ENCODE assay signal across 8 mouse cellular contexts in genomic region chr7:29767058-29767686, GRCm38 (mm10). TPM values are rescaled to one million over a fixed set of nuclear protein-coding genes. Genes with fewer than 3 reads are reported as not detected.
A peak's percentile ranks its signal among the peaks of the same experiment; 100 is the strongest.
DNase-seq lines count a peak whose midpoint lies in the region; ATAC-seq and TF ChIP-seq lines count a peak whose summit lies in the region.

No protein-coding gene starts in this region.

- H3K27ac ChIP-seq in heart, embryonic 10.5 days: peak overlapping the region; percentile 85
- peak overlapping the region; percentile 80 for H3K27ac ChIP-seq in kidney, embryonic 15.5 days

- peaks cover 29% of the 10 kb centered on the region for H3K79me2 ChIP-seq in C2C12 (ENCODE audit: control insufficient read depth, insufficient read depth)
- H3K79me2 ChIP-seq in myocyte (ENCODE audit: control insufficient read depth, insufficient read depth): peaks cover 26% of the 10 kb centered on the region

- H3K36me3 ChIP-seq in C2C12 (ENCODE audit: control insufficient read depth, insufficient read depth): peaks cover 12% of the 10 kb centered on the region
- peaks cover 14% of the 10 kb centered on the region; the same call in 1 of the 2 replicates for H3K36me3 ChIP-seq in heart, embryonic 10.5 days
- H3K36me3 ChIP-seq in kidney, embryonic 15.5 days: peaks cover 14% of the 10 kb centered on the region
- H3K36me3 ChIP-seq in myocyte (ENCODE audit: control insufficient read depth, insufficient read depth): peaks cover 6% of the 10 kb centered on the region
- H3K36me3 ChIP-seq in splenic B cell, adult 2 months (ENCODE audit: control insufficient read depth, insufficient read depth, low read length, poor library complexity, severe bottlenecking): peaks cover 13% of the 10 kb centered on the region; the same call in 1 of the 2 replicates

- H3K4me3 ChIP-seq in C2C12 (ENCODE audit: insufficient read depth, poor library complexity, severe bottlenecking) (peak overlapping the region; percentile 32), myocyte (peak overlapping the region; percentile 82)
- H3K4me3 ChIP-seq in heart, embryonic 10.5 days: peak overlapping the region; percentile 73
- H3K4me3 ChIP-seq in kidney, embryonic 15.5 days (replicated peaks): peak overlapping the region; percentile 87

- H3K9ac ChIP-seq in kidney, embryonic 15.5 days: peak overlapping the region; percentile 56

- no peak for TF ChIP-seq POLR2A in myocyte (IDR thresholded peaks at IDR 0.05; ENCODE audit: insufficient read length, low read depth)

- no peak for TF ChIP-seq CTCF in C2C12 (IDR thresholded peaks at IDR 0.05; ENCODE audit: control insufficient read depth, insufficient read depth, insufficient read length)

- H3K4me2 ChIP-seq in kidney, embryonic 15.5 days: peak overlapping the region; percentile 66
- peak overlapping the region; percentile 99 for H3K4me2 ChIP-seq in myocyte (ENCODE audit: low read depth)

- H3K27me3 ChIP-seq in C2C12 (ENCODE audit: control insufficient read depth, insufficient read depth, insufficient read length) (no peaks in the 10 kb centered on the region), myocyte (ENCODE audit: control insufficient read depth, insufficient read depth, insufficient read length) (no peaks in the 10 kb centered on the region)
- H3K27me3 ChIP-seq in heart, embryonic 10.5 days (ENCODE audit: insufficient read depth, poor library complexity, severe bottlenecking): no peaks in the 10 kb centered on the region
- H3K27me3 ChIP-seq in kidney, embryonic 15.5 days: no peaks in the 10 kb centered on the region
- no peaks in the 10 kb centered on the region for H3K27me3 ChIP-seq in splenic B cell, adult 2 months (ENCODE audit: control insufficient read depth, insufficient read depth, low read length, poor library complexity, severe bottlenecking)

- peaks cover 25% of the 10 kb centered on the region for H3K79me3 ChIP-seq in C2C12 (ENCODE audit: low read depth)

- H3K9me3 ChIP-seq in heart, embryonic 10.5 days: no peaks in the 10 kb centered on the region
- no peaks in the 10 kb centered on the region for H3K9me3 ChIP-seq in kidney, embryonic 15.5 days (replicated peaks)

- 1% methylated on average over 15 of the region's 15 CpGs for WGBS in heart, embryonic 10.5 days
- WGBS in kidney, embryonic 15.5 days: 2% methylated on average over 15 of the region's 15 CpGs

- peak; percentile 97 for DNase-seq in brain, adult 2 months (ENCODE audit: low read depth, low spot score)
- peak; percentile 92 for DNase-seq in heart, embryonic 10.5 days (ENCODE audit: low spot score)
- peak; percentile 77 for DNase-seq in liver
- peak; percentile 81 for DNase-seq in splenic B cell, adult 2 months (ENCODE audit: low read depth, low spot score)

- peaks cover 4% of the 10 kb centered on the region; the same call in 1 of the 2 replicates for H3K4me1 ChIP-seq in heart, embryonic 10.5 days
- peaks cover 19% of the 10 kb centered on the region for H3K4me1 ChIP-seq in kidney, embryonic 15.5 days

- peak; percentile 75 for ATAC-seq in erythroblast, adult 5-6 weeks (replicated peaks; ENCODE audit: low FRiP score, poor library complexity, severe bottlenecking)
- ATAC-seq in kidney, embryonic 15.5 days (replicated peaks; ENCODE audit: low FRiP score): peak; percentile 55

- H3ac ChIP-seq in C2C12 (ENCODE audit: control insufficient read depth, insufficient read length, low read depth) (peak overlapping the region; percentile 57), myocyte (ENCODE audit: control insufficient read depth, insufficient read length) (no peak overlapping the region)

TF ChIP-seq in C2C12, 6 proteins besides CTCF, POLR2A, EP300 and RAD21:
- TF ChIP-seq FOSL1 (IDR thresholded peaks at IDR 0.05; ENCODE audit: insufficient read depth, low read length, poor library complexity, severe bottlenecking) (no peak), MYOD1 (IDR thresholded peaks at IDR 0.05; ENCODE audit: control insufficient read depth, insufficient read length, low read depth) (no peak), CEBPB (IDR thresholded peaks at IDR 0.05; ENCODE audit: low read depth) (no peak), MAX (IDR thresholded peaks at IDR 0.05) (no peak), MYOG (IDR thresholded peaks at IDR 0.05; ENCODE audit: control insufficient read depth, extremely low read depth, insufficient read length) (no peak), USF1 (IDR thresholded peaks at IDR 0.05; ENCODE audit: low read depth) (no peak)

TF ChIP-seq in myocyte, 11 proteins besides CTCF, POLR2A, EP300 and RAD21:
- TF ChIP-seq USF1 (IDR thresholded peaks at IDR 0.05; ENCODE audit: low read depth): no peak
- no peak for TF ChIP-seq MAX (IDR thresholded peaks at IDR 0.05; ENCODE audit: low read depth)
- no peak for TF ChIP-seq REST (IDR thresholded peaks at IDR 0.05; ENCODE audit: insufficient read depth, insufficient read length)
- TF ChIP-seq TCF3 (IDR thresholded peaks at IDR 0.05; ENCODE audit: insufficient read length, low read depth): no peak
- no peak for TF ChIP-seq TCF12 (IDR thresholded peaks at IDR 0.05; ENCODE audit: insufficient read depth, poor library complexity, severe bottlenecking)
- TF ChIP-seq SRF (IDR thresholded peaks at IDR 0.05; ENCODE audit: control insufficient read depth, insufficient read length, low read depth): no peak
- no peak for TF ChIP-seq POLR2AphosphoS2 (IDR thresholded peaks at IDR 0.05; ENCODE audit: insufficient read length, low read depth)

RNA-seq across cellular contexts. Expression of gene Zfp84, which starts 1.2 kb away (rescaled TPM):
- polyA plus RNA-seq in C2C12 (2012; fragmentation: generic; extraction: Trizol): 3.0 TPM
- total RNA-seq in erythroblast, adult 5-6 weeks (2015; ENCODE audit: low replicate concordance): 1.7 and 3.8 TPM in 2 replicates
- 3.2 and 3.6 TPM in 2 replicates for total RNA-seq in erythroblast, adult 5-6 weeks (2017; ENCODE audit: low replicate concordance)
- polyA plus RNA-seq in heart, embryonic 10.5 days (2016; fragmentation: Nextera tagmentation; extraction: Ambion mirVana): 8.3 and 9.8 TPM in 2 replicates
- polyA plus RNA-seq in kidney, embryonic 15.5 days (2015; fragmentation: Nextera tagmentation; extraction: Ambion mirVana): 13.1 and 14.0 TPM in 2 replicates
- 4.7 TPM for polyA plus RNA-seq in myocyte (2012; fragmentation: generic; extraction: Trizol)

RNA-seq across cellular contexts. Expression of gene Zfp30, which starts 16.6 kb away (rescaled TPM):
- polyA plus RNA-seq in C2C12 (2012; fragmentation: generic; extraction: Trizol) (1.4 TPM), myocyte (2012; fragmentation: generic; extraction: Trizol) (3.3 TPM)
- not detected in 2 replicates for total RNA-seq in erythroblast, adult 5-6 weeks (2015; ENCODE audit: low replicate concordance)
- total RNA-seq in erythroblast, adult 5-6 weeks (2017; ENCODE audit: low replicate concordance): not detected in 2 replicates
- polyA plus RNA-seq in heart, embryonic 10.5 days (2016; fragmentation: Nextera tagmentation; extraction: Ambion mirVana): 3.7 and 3.8 TPM in 2 replicates
- 7.1 and 8.1 TPM in 2 replicates for polyA plus RNA-seq in kidney, embryonic 15.5 days (2015; fragmentation: Nextera tagmentation; extraction: Ambion mirVana)

RNA-seq across cellular contexts. Expression of gene Catsperg2, which starts 40.3 kb away (rescaled TPM):
- polyA plus RNA-seq in C2C12 (2012; fragmentation: generic; extraction: Trizol) (not detected), myocyte (2012; fragmentation: generic; extraction: Trizol) (0.01 TPM)
- not detected in 2 replicates for total RNA-seq in erythroblast, adult 5-6 weeks (2015; ENCODE audit: low replicate concordance)
- not detected in 2 replicates for total RNA-seq in erythroblast, adult 5-6 weeks (2017; ENCODE audit: low replicate concordance)
- polyA plus RNA-seq in heart, embryonic 10.5 days (2016; fragmentation: Nextera tagmentation; extraction: Ambion mirVana): not detected in 2 replicates
- not detected in 2 replicates for polyA plus RNA-seq in kidney, embryonic 15.5 days (2015; fragmentation: Nextera tagmentation; extraction: Ambion mirVana)

RNA-seq across cellular contexts. Expression of gene Zfp790, which starts 48.7 kb away (rescaled TPM):
- polyA plus RNA-seq in C2C12 (2012; fragmentation: generic; extraction: Trizol): 2.5 TPM
- 0.42 and 0.77 TPM in 2 replicates for total RNA-seq in erythroblast, adult 5-6 weeks (2015; ENCODE audit: low replicate concordance)
- 2.6 and 4.5 TPM in 2 replicates for total RNA-seq in erythroblast, adult 5-6 weeks (2017; ENCODE audit: low replicate concordance)
- polyA plus RNA-seq in heart, embryonic 10.5 days (2016; fragmentation: Nextera tagmentation; extraction: Ambion mirVana): 10.5 and 10.8 TPM in 2 replicates
- polyA plus RNA-seq in kidney, embryonic 15.5 days (2015; fragmentation: Nextera tagmentation; extraction: Ambion mirVana): 13.4 and 13.9 TPM in 2 replicates
- polyA plus RNA-seq in myocyte (2012; fragmentation: generic; extraction: Trizol): 5.1 TPM

Comparison
In these comparisons a context has a peak if more than half of its experiments do, and no peak if none do; other contexts are left out.
1. Peak in every context shown above with its lines: DNase-seq, ATAC-seq, H3K4me3 ChIP-seq and H3K27ac ChIP-seq.
2. H3K4me3 ChIP-seq: peak in every context shown above with its lines; median percentile 87 in kidney, embryonic 15.5 days; 82 in myocyte; 73 in heart, embryonic 10.5 days; 32 in C2C12.